Mouse (Mus musculus) 416B (cell line): ENCODE data around the gene Ablim2.

Experiments
- DNase-seq: peaks from one replicate; pipeline ENCODE4 v3.0.0; 2011; ENCODE audit warnings: low read depth

Gene Ablim2

GRCm38 (mm10) chr5:35739536-35740278 lies 18.0 kb upstream of the Ablim2 start, which contains the start of gene Sh3tc1:
Sh3tc1 (minus strand) TSS chr5:35739987.
- no peak for DNase-seq

DNA sequence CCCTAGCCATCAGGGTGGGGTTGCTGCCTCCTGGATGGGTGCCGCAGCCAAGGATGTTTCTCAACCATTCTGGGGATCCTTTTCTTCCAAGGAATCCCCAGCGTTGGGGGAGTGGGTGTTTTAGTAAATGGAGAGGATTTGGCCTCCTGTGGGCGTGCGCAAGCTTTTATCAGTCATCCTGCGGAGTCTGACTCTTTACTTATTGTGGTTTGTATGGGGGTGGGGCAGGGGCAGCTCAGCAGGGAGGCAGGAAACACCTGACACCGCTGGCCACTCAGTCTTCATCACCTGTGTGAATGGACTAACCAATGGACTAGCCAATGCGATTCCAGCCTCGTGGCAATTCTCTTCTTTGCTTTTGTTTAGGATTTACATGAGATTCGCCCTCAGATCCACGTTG lies 17.0 kb upstream of the Ablim2 start:
- no peak for DNase-seq

DNA sequence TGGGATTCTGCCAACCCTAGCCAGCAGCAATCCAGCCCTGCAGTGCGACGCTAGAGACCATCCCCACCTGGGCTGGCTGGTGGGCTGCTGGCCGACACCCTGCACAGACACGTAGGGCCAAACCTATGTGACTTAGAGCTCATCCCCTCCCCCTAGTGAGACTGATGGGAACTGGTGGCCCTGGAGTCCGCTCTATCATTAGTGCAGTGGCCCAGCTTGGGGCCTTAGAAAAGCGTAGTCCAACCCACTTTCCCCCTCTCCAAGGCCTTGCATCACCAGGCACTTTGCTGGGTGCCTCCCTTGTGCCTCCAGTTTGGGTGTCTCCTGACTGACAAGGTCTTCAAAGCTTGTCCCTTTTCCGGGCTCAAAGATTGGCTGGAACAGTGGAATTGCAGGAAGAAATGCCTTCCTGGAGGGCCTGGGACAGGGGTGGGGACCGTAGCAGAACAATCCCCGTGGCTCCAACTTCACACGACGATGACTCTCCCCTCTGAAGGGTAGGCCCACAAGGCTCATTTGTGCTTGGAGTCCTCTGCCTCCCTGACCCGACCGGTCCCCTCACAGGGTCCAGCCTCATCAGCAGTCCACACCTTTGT lies 16.4 kb upstream of the Ablim2 start:
- DNase-seq, result no peak

DNA sequence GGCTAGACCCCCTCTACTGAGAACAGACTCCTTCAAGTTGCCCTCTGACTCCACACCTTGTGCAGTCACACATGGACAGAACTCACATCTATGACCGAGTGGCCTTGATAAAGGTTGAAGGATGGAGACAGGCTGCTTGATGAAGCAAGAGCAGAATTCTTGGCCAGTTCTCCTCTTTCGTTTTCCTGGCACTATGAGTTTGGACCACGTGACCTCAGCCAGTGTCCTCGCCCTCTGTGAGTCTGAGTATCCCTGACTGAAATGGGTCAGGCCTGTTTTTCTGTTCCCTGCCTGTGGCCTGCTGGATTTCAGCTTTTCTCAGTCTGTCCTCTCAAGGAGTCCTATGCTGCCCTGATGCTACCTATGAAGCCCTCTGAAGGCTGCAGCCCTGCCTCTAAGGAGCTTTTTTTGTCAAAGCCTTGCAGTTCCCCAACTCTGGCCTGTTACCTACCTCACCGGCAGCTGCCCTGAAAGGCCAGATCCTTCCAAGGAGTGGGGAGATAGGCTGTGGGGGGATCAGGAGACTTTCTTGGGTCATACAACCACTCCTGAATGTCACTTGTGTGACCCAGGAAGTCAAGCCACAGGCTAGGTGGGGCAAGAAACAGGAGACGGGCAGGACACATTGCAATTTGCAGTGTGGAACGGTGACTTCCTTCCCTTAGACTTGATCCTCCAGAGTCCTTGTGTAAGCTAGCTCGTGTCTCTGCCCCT lies 14.3 kb upstream of the Ablim2 start:
- DNase-seq, result no peak

DNA sequence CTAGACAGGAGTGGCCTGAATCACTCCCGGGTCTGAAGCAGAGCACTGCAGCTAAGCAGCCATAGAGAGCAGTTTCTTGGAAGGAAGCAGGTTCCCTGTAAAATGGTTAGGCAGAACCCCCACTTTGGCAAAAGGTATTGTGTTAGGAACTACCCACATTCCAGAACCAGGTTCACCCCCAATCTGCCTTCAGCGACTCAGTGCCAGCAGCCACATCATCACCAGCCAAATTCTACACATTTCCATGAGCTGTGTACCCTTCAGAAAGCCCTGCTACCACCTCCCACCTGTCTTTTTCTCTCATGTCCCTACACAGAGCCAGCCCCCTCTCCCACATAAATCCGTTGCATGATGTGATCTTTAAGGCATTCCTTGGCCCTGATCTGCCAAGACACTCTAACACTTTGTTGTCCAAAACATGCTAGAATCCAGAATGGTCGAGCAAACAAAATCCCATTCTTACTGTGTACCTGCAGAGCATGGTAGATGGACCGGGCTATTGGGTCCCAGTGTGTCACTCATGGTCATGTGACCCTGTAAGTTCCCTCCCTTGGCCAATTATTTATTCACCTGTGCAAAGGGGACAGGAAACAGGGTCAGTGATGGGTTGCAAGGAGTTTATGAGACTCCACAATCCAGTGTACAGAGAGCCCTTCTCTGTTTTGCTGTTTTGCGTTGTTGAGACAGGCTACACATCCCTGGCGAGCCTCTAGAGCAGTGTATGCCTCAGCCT lies 13.5 kb upstream of the Ablim2 start:
- DNase-seq, result no peak

GRCm38 (mm10) chr5:35745406-35745805 lies 12.3 kb upstream of the Ablim2 start:
- DNase-seq, result no peak

GRCm38 (mm10) chr5:35746910-35747309 lies 10.8 kb upstream of the Ablim2 start:
- peak; percentile 54 for DNase-seq

- DNase-seq, result no peak
Measured at GRCm38 (mm10) chr5:35749416-35749815, 8.3 kb upstream of the Ablim2 start.

DNA sequence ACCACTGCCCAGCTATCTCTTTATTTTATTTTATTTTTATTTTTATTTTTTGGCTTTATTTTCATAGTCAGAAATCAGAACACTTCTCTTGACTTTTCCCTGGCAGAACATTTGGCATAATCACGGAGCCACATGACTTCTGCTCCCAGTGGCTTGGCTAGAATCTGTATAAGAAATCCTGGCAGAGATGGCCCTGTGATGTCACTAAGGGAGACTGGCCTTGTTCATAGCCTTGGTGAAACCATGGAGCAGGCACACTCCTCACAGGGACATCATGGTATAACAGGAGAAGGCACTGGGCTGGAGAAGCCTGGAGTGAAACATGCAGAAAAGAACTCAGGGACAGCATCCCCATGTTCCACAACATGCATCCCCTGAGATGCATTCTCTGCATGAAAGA lies 7.7 kb upstream of the Ablim2 start:
- no peak for DNase-seq

- DNase-seq, result no peak
Measured at GRCm38 (mm10) chr5:35751016-35751415, 6.7 kb upstream of the Ablim2 start.

DNA sequence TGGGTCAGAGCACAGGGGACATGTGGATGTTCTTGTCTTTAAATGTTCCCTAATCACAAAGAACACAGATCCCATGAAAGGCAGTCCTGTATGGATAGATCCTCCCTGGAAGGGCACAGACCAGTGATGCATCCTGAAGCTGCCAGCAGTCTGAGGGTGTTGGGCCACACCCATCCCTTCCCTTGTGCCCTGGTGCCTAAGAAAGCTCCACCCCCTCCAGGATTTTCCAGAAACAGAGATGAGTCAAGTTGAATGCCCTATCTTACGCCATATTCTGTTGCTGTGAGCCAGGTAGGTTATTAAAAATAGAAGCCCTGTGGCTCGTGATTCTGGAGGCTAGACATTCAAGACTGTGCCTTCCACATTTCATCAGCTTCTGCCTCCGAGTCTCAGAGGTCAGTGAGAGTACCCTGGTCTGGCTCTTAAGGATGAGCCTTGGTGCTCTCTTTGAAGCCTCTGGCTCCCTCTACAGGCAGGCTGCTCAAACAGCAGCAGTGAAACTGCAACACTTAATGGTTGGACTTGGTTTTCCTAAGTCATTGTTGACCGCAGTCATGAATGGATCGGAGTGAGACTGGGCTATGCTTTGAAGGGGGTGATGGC lies 2.4 kb upstream of the Ablim2 start:
- DNase-seq, result peak; percentile 70

DNA sequence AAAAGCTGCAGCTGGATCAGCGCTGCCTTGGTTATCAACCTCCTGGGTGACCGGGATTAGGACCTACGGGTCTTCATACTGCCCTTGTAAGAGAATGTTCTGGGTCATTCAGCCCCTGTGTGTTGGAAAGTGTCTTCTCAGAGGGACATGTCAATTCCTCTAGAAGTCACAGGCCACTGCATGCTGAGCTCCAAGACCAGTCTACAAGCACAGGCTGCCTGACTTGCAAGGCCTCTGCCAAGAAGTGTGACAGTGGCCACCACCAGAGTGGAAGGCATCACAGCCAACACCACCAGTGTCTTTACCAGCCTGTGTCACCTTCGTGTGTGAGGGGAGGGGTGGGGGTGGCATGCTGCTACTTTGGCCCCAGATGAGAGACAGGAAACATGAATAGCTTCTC lies 1.7 kb upstream of the Ablim2 start:
- no peak for DNase-seq

GRCm38 (mm10) chr5:35756997-35757638 lies 562 bp upstream of the Ablim2 start:
- no peak for DNase-seq

DNA sequence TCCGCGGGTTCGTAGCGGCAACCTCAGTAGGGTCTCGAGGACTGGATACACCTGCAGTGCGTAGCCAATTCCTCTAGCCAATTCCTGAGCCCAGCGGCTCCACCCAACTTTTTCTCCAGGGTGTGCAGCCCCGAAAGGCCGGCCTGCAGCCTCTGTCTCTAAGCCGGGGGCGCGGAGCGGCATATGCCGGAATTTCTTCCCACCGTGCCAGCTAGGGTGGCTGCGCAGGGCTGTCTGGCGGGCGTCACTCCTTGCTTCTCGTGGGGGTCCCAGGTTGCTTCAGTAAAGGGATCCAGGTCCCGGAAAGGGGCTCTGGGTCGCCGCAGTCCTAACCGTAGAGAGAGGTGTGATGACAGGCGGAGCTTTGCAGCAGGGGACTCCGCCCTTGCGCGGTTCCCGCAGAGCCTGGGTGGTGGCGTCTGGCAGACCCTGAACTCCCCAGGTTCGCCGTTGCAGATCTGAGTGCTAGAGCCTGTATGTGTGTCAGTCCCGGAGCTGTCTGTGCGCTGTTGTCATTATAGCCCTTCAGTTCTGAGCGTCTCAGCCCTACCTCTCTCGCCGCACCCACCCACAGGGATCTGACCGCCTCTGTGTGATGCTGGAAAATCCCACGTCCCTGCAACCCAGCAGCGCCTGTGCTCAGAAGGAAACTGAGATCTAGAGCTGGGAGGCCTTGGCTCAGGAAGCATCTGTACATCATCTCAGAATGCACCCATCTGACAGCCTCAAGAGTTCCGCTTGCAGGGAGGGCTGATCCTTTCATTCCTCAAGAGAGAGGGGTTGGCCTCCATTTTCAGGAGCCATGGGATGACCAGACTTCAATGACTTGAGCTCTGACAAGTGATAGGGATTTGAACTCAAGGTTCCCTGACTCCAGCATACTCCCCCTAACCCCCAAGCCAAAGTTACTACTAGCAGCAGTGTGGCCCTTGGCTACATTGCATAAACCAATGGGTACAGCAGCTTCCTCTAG lies 687 bp downstream of the Ablim2 start:
- DNase-seq, result no peak

DNA sequence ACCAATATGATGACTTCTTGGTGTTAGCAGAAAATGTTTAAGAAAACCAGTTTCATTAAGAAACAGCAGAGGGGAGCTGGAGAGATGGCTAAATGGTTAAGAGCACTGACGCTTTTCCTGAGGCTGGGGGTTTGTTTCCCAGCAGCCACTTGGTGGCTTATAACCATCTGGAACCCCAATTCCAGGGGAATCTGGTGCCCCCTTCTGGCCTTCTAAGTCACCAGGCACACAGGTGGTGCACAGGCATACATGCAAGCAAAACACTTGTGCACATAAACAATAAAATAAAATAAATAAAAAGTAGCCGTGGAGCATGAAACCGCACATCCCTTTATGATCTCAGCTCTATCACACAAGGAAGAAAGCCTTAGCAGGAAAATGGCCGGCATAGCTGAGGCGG lies 3.6 kb downstream of the Ablim2 start:
- no peak for DNase-seq

DNA sequence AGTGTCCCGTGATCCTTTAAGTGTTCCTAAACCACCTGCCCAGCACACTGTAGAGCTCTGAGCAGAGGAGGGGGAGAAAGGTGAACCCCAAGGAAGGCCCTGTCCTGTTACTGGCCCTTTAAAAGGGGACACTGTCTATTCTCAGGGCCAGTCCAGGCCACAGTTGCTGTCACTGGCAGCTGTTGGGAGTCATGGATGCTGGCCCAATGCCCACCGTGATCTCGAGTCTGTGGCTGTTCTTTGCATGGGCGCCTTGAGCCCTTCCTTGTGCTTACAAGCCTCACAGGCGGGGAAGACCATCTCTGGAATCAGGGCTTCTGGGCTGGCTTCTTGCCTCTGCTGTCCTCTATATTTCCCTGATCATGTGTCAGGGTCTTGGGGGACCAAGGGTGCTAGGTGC lies 4.7 kb downstream of the Ablim2 start:
- no peak for DNase-seq

DNA sequence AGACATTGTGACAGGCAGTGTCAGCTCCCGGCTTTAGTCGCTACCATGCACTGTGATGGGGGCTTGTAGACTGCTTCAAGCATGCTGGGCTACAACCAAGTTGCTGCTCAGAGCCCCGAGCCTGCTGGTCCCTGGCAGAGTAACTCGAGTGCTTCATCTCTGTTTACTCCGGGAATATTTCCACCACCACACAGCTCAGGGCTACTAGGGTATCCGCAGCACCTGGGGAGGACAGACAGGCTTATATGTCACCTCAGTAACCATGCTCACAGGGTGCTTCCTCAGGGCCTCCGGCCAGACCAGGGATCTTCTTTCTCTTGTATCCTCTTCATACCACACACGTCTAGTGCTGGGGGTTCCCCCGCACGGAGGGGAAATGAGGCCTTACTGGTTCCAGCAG lies 5.2 kb downstream of the Ablim2 start:
- no peak for DNase-seq

GRCm38 (mm10) chr5:35765909-35766308 lies 8.2 kb downstream of the Ablim2 start:
- no peak for DNase-seq

DNA sequence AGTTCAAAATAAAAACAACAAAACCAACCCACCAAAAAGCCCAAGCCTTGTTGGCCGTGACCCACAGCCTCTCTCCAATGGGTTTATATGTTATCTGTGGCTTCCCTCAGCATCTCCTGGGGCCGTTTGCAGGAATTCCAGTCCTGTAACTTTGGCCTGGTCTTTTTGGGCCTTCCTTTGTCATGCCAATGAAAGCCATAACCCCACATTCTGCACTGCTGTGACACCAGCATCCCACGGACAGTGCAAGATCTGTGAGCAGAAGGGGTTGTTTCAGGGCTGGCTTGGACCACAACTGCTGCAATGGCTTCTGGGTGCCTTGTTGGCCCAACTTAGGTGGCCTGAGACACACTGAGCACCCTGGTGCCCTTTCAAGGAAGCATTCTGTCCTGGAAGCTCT lies 10.8 kb downstream of the Ablim2 start:
- DNase-seq, result no peak

DNA sequence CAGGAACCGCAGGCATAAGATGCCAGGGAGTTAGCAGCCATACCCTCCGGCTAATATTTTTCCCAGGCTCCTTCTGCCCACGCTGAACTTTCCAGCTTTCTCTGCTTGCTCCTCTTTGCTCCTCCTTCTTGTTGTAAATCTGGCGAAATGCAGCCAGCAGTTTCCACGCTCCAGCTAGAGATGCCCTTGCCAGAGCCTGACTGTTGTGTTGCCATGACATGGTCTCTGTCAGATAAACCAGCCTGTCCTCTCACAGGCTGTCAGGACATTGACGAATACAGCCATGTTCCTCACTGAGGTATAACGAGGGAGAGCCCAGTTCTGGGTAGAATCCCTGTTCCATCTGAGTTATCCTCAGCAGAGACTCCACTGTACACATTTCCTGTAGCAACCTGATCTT lies 11.3 kb downstream of the Ablim2 start:
- no peak for DNase-seq
